Mouse (Mus musculus): ENCODE data around the gene Serpinb1c. TPM values are rescaled to one million over a fixed set of nuclear protein-coding genes. Genes with fewer than 3 reads are reported as not detected.
"Not testable (repeated sequence)": the region's sequence is repeated elsewhere in the genome, so short reads cannot be mapped to it uniquely, and the experiment has no call there.

The Serpinb1c gene
- polyA plus RNA-seq, 1 experiment from 2014 or later: not detected

- H3K9me3 ChIP-seq (ENCODE audit: control insufficient read depth, low read length): no peaks in the 10 kb centered on the region
- H3K4me2 ChIP-seq (replicated peaks; ENCODE audit: low read depth, low read length): no peak overlapping the region
- ATAC-seq (ENCODE audit: low FRiP score, low TSS enrichment): 0 out of 2 replicates have a peak, but pooled peaks have one; percentile 52
- no peaks in the 10 kb centered on the region for H3K36me3 ChIP-seq (ENCODE audit: control insufficient read depth, insufficient read depth, low read length)
- H3K4me1 ChIP-seq (ENCODE audit: control insufficient read depth, insufficient read depth, low read length): no peaks in the 10 kb centered on the region
- H3K9ac ChIP-seq (ENCODE audit: low read depth, low read length): no peak overlapping the region
- no peak overlapping the region for H3K4me3 ChIP-seq (ENCODE audit: low read length)
- no peak overlapping the region for H3K27ac ChIP-seq (ENCODE audit: low read depth, low read length)
- no peaks in the 10 kb centered on the region for H3K27me3 ChIP-seq (ENCODE audit: control insufficient read depth, insufficient read depth, low read length)
Observed at GRCm38 (mm10) chr13:32912770-32913380, 14.9 kb upstream of the Serpinb1c start.

- no peak for ATAC-seq (ENCODE audit: low FRiP score, low TSS enrichment)
- no peak overlapping the region for H3K9ac ChIP-seq (ENCODE audit: low read depth, low read length)
- no peaks in the 10 kb centered on the region for H3K36me3 ChIP-seq (ENCODE audit: control insufficient read depth, insufficient read depth, low read length)
- no peak overlapping the region for H3K4me3 ChIP-seq (ENCODE audit: low read length)
- H3K4me1 ChIP-seq (ENCODE audit: control insufficient read depth, insufficient read depth, low read length): no peaks in the 10 kb centered on the region
- H3K9me3 ChIP-seq (ENCODE audit: control insufficient read depth, low read length): no peaks in the 10 kb centered on the region
- no peak overlapping the region for H3K4me2 ChIP-seq (replicated peaks; ENCODE audit: low read depth, low read length)
- no peak overlapping the region for H3K27ac ChIP-seq (ENCODE audit: low read depth, low read length)
- no peaks in the 10 kb centered on the region for H3K27me3 ChIP-seq (ENCODE audit: control insufficient read depth, insufficient read depth, low read length)
- WGBS: 83% methylated on average over 3 of the region's 3 CpGs
Observed at GRCm38 (mm10) chr13:32908182-32908581, 10.2 kb upstream of the Serpinb1c start.

GRCm38 (mm10) chr13:32903211-32903873 is 5.3 kb upstream of the Serpinb1c start:
- no peaks in the 10 kb centered on the region for H3K27me3 ChIP-seq (ENCODE audit: control insufficient read depth, insufficient read depth, low read length)
- H3K4me3 ChIP-seq (ENCODE audit: low read length): no peak overlapping the region
- H3K9ac ChIP-seq (ENCODE audit: low read depth, low read length): no peak overlapping the region
- no peaks in the 10 kb centered on the region for H3K4me1 ChIP-seq (ENCODE audit: control insufficient read depth, insufficient read depth, low read length)
- H3K9me3 ChIP-seq (ENCODE audit: control insufficient read depth, low read length): no peaks in the 10 kb centered on the region
- H3K36me3 ChIP-seq (ENCODE audit: control insufficient read depth, insufficient read depth, low read length): no peaks in the 10 kb centered on the region
- H3K27ac ChIP-seq (ENCODE audit: low read depth, low read length): no peak overlapping the region
- H3K4me2 ChIP-seq (replicated peaks; ENCODE audit: low read depth, low read length): no peak overlapping the region
- 31% methylated on average over 8 of the region's 8 CpGs for WGBS
- peak; percentile 97 for ATAC-seq (ENCODE audit: low FRiP score, low TSS enrichment)

GRCm38 (mm10) chr13:32902481-32903015 is 4.5 kb upstream of the Serpinb1c start:
- no peaks in the 10 kb centered on the region for H3K36me3 ChIP-seq (ENCODE audit: control insufficient read depth, insufficient read depth, low read length)
- WGBS: 23% methylated on average over 4 of the region's 4 CpGs
- H3K4me2 ChIP-seq (replicated peaks; ENCODE audit: low read depth, low read length): no peak overlapping the region
- ATAC-seq (ENCODE audit: low FRiP score, low TSS enrichment): peak; percentile 76
- H3K27ac ChIP-seq (ENCODE audit: low read depth, low read length): no peak overlapping the region
- no peaks in the 10 kb centered on the region for H3K27me3 ChIP-seq (ENCODE audit: control insufficient read depth, insufficient read depth, low read length)
- no peaks in the 10 kb centered on the region for H3K9me3 ChIP-seq (ENCODE audit: control insufficient read depth, low read length)
- no peak overlapping the region for H3K9ac ChIP-seq (ENCODE audit: low read depth, low read length)
- H3K4me3 ChIP-seq (ENCODE audit: low read length): no peak overlapping the region
- no peaks in the 10 kb centered on the region for H3K4me1 ChIP-seq (ENCODE audit: control insufficient read depth, insufficient read depth, low read length)

- ATAC-seq (ENCODE audit: low FRiP score, low TSS enrichment): no peak
- Histone ChIP-seq H3K4me2 (replicated peaks; ENCODE audit: low read depth, low read length) (no peak overlapping the region), H3K27me3 (ENCODE audit: control insufficient read depth, insufficient read depth, low read length) (no peaks in the 10 kb centered on the region), H3K36me3 (ENCODE audit: control insufficient read depth, insufficient read depth, low read length) (no peaks in the 10 kb centered on the region), H3K9me3 (ENCODE audit: control insufficient read depth, low read length) (no peaks in the 10 kb centered on the region), H3K9ac (ENCODE audit: low read depth, low read length) (no peak overlapping the region), H3K4me1 (ENCODE audit: control insufficient read depth, insufficient read depth, low read length) (no peaks in the 10 kb centered on the region), H3K27ac (ENCODE audit: low read depth, low read length) (no peak overlapping the region), H3K4me3 (ENCODE audit: low read length) (no peak overlapping the region)
- WGBS: 29% methylated on average over 2 of the region's 2 CpGs
Observed at GRCm38 (mm10) chr13:32900639-32901038, 2.6 kb upstream of the Serpinb1c start.

GRCm38 (mm10) chr13:32899114-32899513 is 1.1 kb upstream of the Serpinb1c start:
- ATAC-seq (ENCODE audit: low FRiP score, low TSS enrichment); H3K4me1 ChIP-seq (ENCODE audit: control insufficient read depth, insufficient read depth, low read length); H3K9ac ChIP-seq (ENCODE audit: low read depth, low read length); H3K4me2 ChIP-seq (replicated peaks; ENCODE audit: low read depth, low read length); H3K9me3 ChIP-seq (ENCODE audit: control insufficient read depth, low read length); H3K27ac ChIP-seq (ENCODE audit: low read depth, low read length); H3K27me3 ChIP-seq (ENCODE audit: control insufficient read depth, insufficient read depth, low read length); H3K36me3 ChIP-seq (ENCODE audit: control insufficient read depth, insufficient read depth, low read length); H3K4me3 ChIP-seq (ENCODE audit: low read length): not testable (repeated sequence)
- WGBS: 56% methylated on average over 1 of the region's 2 CpGs

GRCm38 (mm10) chr13:32896931-32897330 is 1.1 kb downstream of the Serpinb1c start:
- no peak overlapping the region for H3K4me2 ChIP-seq (replicated peaks; ENCODE audit: low read depth, low read length)
- H3K4me1 ChIP-seq (ENCODE audit: control insufficient read depth, insufficient read depth, low read length): no peaks in the 10 kb centered on the region
- no peaks in the 10 kb centered on the region for H3K36me3 ChIP-seq (ENCODE audit: control insufficient read depth, insufficient read depth, low read length)
- ATAC-seq (ENCODE audit: low FRiP score, low TSS enrichment): no peak
- WGBS: 72% methylated on average over 4 of the region's 4 CpGs
- H3K4me3 ChIP-seq (ENCODE audit: low read length): no peak overlapping the region
- no peak overlapping the region for H3K27ac ChIP-seq (ENCODE audit: low read depth, low read length)
- H3K27me3 ChIP-seq (ENCODE audit: control insufficient read depth, insufficient read depth, low read length): no peaks in the 10 kb centered on the region
- H3K9me3 ChIP-seq (ENCODE audit: control insufficient read depth, low read length): no peaks in the 10 kb centered on the region
- H3K9ac ChIP-seq (ENCODE audit: low read depth, low read length): no peak overlapping the region

- Histone ChIP-seq H3K4me3 (ENCODE audit: low read length) (no peak overlapping the region), H3K27ac (ENCODE audit: low read depth, low read length) (no peak overlapping the region), H3K9me3 (ENCODE audit: control insufficient read depth, low read length) (no peaks in the 10 kb centered on the region), H3K4me1 (ENCODE audit: control insufficient read depth, insufficient read depth, low read length) (no peaks in the 10 kb centered on the region), H3K4me2 (replicated peaks; ENCODE audit: low read depth, low read length) (no peak overlapping the region), H3K36me3 (ENCODE audit: control insufficient read depth, insufficient read depth, low read length) (no peaks in the 10 kb centered on the region), H3K9ac (ENCODE audit: low read depth, low read length) (no peak overlapping the region), H3K27me3 (ENCODE audit: control insufficient read depth, insufficient read depth, low read length) (no peaks in the 10 kb centered on the region)
- ATAC-seq (ENCODE audit: low FRiP score, low TSS enrichment): no peak
Observed at GRCm38 (mm10) chr13:32884755-32885154, 13.3 kb downstream of the Serpinb1c start.

GRCm38 (mm10) chr13:32873862-32874261 is 24.1 kb downstream of the Serpinb1c start:
- H3K4me3 ChIP-seq (ENCODE audit: low read length): no peak overlapping the region
- H3K9ac ChIP-seq (ENCODE audit: low read depth, low read length): no peak overlapping the region
- no peaks in the 10 kb centered on the region for H3K9me3 ChIP-seq (ENCODE audit: control insufficient read depth, low read length)
- WGBS: 74% methylated on average over 1 of the region's 1 CpGs
- no peak overlapping the region for H3K27ac ChIP-seq (ENCODE audit: low read depth, low read length)
- H3K27me3 ChIP-seq (ENCODE audit: control insufficient read depth, insufficient read depth, low read length): no peaks in the 10 kb centered on the region
- no peaks in the 10 kb centered on the region for H3K4me1 ChIP-seq (ENCODE audit: control insufficient read depth, insufficient read depth, low read length)
- H3K4me2 ChIP-seq (replicated peaks; ENCODE audit: low read depth, low read length): no peak overlapping the region
- H3K36me3 ChIP-seq (ENCODE audit: control insufficient read depth, insufficient read depth, low read length): no peaks in the 10 kb centered on the region
- ATAC-seq (ENCODE audit: low FRiP score, low TSS enrichment): no peak
